Mouse (Mus musculus): ENCODE data around the gene Mdm2. TPM values are rescaled to one million over a fixed set of nuclear protein-coding genes. Genes with fewer than 3 reads are reported as not detected.
A peak's percentile ranks its signal among the peaks of the same experiment; 100 is the strongest.

Gene Mdm2
- total RNA-seq, 2 experiments from 2014 or later, result 49.9 to 50.4 TPM

- no peak for DNase-seq (ENCODE audit: low spot score in 2 of 2)
- intact Hi-C loops (cut with DNase I), result loop anchor here (1.0 to 10.0 kb wide), 4 partner anchors 163 to 455 kb away; partner anchors contain the start of gene Yeats4
Measured at GRCm38 (mm10) chr10:117677494-117678236, 32.9 kb downstream of the Mdm2 start.

- intact Hi-C loops (cut with DNase I), result loop anchor here (1.0 to 10.0 kb wide), 4 partner anchors 162 to 454 kb away; partner anchors contain the start of gene Yeats4
- DNase-seq (ENCODE audit: low spot score in 2 of 2), result peak; percentile 20 to 39
Measured at GRCm38 (mm10) chr10:117676644-117677313, 33.8 kb downstream of the Mdm2 start.

- intact Hi-C loops (cut with DNase I), result loop anchor here (2.0 to 10.0 kb wide), 3 partner anchors 161 to 454 kb away; partner anchors contain the start of gene Yeats4
- peak; percentile 59 to 64 for DNase-seq (ENCODE audit: low spot score in 2 of 2)
Measured at GRCm38 (mm10) chr10:117676036-117676643, 34.4 kb downstream of the Mdm2 start.

- DNase-seq (ENCODE audit: low spot score in 2 of 2), result peak; percentile 86 to 97
- intact Hi-C loops (cut with DNase I), result loop anchor here (2.0 to 10.0 kb wide), 3 partner anchors 161 to 453 kb away; partner anchors contain the start of gene Yeats4
Measured at GRCm38 (mm10) chr10:117675096-117676035, 35.2 kb downstream of the Mdm2 start.

- intact Hi-C loops (cut with DNase I), result loop anchor here (5.0 to 10.0 kb wide), 2 partner anchors 300 to 452 kb away; partner anchors contain the start of gene Yeats4
- DNase-seq (ENCODE audit: low spot score in 2 of 2), result no peak
Measured at GRCm38 (mm10) chr10:117674359-117675019, 36.1 kb downstream of the Mdm2 start.

- intact Hi-C loops (cut with DNase I), result loop anchor here (10.0 kb wide), 1 partner anchor 299 kb away; no protein-coding TSS in a partner anchor
Measured at GRCm38 (mm10) chr10:117673913-117674312, 36.6 kb downstream of the Mdm2 start.

GRCm38 (mm10) chr10:117672693-117673092 is 37.9 kb downstream of the Mdm2 start:
- peak; percentile 38 to 42 for DNase-seq (ENCODE audit: low spot score in 2 of 2)
- intact Hi-C loops (cut with DNase I), result loop anchor here (10.0 kb wide), 1 partner anchor 298 kb away; no protein-coding TSS in a partner anchor

More at GRCm38 (mm10) chr10:117673913-117674312, 36.6 kb downstream of the Mdm2 start:
- DNase-seq (ENCODE audit: low spot score in 2 of 2), result no peak

- DNase-seq (ENCODE audit: low spot score in 2 of 2), result no peak
- intact Hi-C loops (cut with DNase I), result loop anchor here (10.0 kb wide), 1 partner anchor 297 kb away; no protein-coding TSS in a partner anchor
Measured at GRCm38 (mm10) chr10:117671930-117672666, 38.5 kb downstream of the Mdm2 start.

- DNase-seq (ENCODE audit: low spot score in 2 of 2), result no peak
- intact Hi-C loops (cut with DNase I), result loop anchor here (10.0 kb wide), 1 partner anchor 296 kb away; no protein-coding TSS in a partner anchor
Measured at GRCm38 (mm10) chr10:117671266-117671665, 39.3 kb downstream of the Mdm2 start.

- intact Hi-C loops (cut with DNase I), result loop anchor here (10.0 kb wide), 1 partner anchor 296 kb away; no protein-coding TSS in a partner anchor
- no peak for DNase-seq (ENCODE audit: low spot score in 2 of 2)
Measured at GRCm38 (mm10) chr10:117670791-117671190, 39.8 kb downstream of the Mdm2 start.

- DNase-seq (ENCODE audit: low spot score in 2 of 2), result no peak
- intact Hi-C loops (cut with DNase I), result loop anchor here (10.0 kb wide), 1 partner anchor 295 kb away; no protein-coding TSS in a partner anchor
Measured at GRCm38 (mm10) chr10:117670092-117670491, 40.5 kb downstream of the Mdm2 start.

GRCm38 (mm10) chr10:117669449-117670090 is 41.0 kb downstream of the Mdm2 start:
- intact Hi-C loops (cut with DNase I), result loop anchor here (2.0 to 10.0 kb wide), 2 partner anchors 149 to 295 kb away; no protein-coding TSS in a partner anchor
- DNase-seq (ENCODE audit: low spot score in 2 of 2), result no peak

- intact Hi-C loops (cut with DNase I), result loop anchor here (2.0 kb wide), 1 partner anchor 148 kb away; no protein-coding TSS in a partner anchor
- DNase-seq (ENCODE audit: low spot score in 2 of 2), result no peak
Measured at GRCm38 (mm10) chr10:117668546-117669300, 41.8 kb downstream of the Mdm2 start.

- intact Hi-C loops (cut with DNase I), result loop anchor here (2.0 kb wide), 1 partner anchor 147 kb away; no protein-coding TSS in a partner anchor
- no peak for DNase-seq (ENCODE audit: low spot score in 2 of 2)
Measured at GRCm38 (mm10) chr10:117667663-117668507, 42.7 kb downstream of the Mdm2 start.
